Mouse (Mus musculus) liver, embryonic 14.5 days (tissue): Measurements from ENCODE around the gene Tnrc18.
A peak's percentile ranks its signal among the peaks of the same experiment; 100 is the strongest.

Source experiments
- CTCF ChIP-seq: IDR thresholded peaks from 2 replicates; pipeline ENCODE4 v1.5.1; 2016; ENCODE audit warnings: antibody characterized with exemption, low read depth, control low read depth
- EP300 ChIP-seq: IDR thresholded peaks from 2 replicates; pipeline ENCODE4 v1.6.1; 2016; ENCODE audit warnings: antibody characterized with exemption, low read depth

DNA sequence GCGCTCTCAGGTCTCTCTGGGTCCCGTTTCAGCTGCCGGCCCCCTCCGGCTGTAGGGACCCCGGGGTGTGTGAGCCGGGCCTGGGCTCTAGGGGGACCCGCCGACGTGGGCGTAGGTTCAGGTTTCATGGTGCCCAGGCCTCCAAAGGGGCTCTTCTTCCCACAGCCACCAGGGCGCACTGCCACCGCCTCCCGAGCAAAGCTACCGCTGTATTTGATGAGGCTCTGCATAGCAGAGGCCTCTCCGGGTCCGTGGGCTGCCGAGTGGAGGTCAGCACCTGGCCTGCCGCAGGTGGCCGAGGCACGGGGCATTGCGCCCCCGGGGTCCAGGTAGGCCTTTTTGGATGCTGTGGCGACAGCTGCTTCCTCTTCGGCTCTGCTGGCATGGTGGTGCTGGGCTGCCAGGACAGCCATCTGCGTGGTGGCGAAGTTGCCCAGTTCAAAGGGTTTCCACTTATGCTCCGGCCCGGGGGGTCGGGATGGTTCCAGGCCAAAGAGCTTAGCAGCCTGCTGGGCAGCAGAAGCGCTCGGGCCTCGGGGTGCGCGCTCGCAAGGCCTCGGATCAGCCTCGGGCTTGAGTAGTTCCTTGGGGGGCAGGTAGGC is 30.1 kb downstream of the Tnrc18 start:
- TF ChIP-seq CTCF (0 out of 2 replicates have a peak, but pooled peaks have one; percentile 14), EP300 (no peak)
